Mouse (Mus musculus) MEL (cell line): ENCODE results near the gene Nars2. TPM values are rescaled to one million over a fixed set of nuclear protein-coding genes. Genes with fewer than 3 reads are reported as not detected.

Experiments
- DNase-seq: peaks from one replicate; pipeline ENCODE4 v3.0.0; 2011; ENCODE audit warnings: low read depth, low spot score
- H3K27ac ChIP-seq: 2 replicates; pipeline ENCODE4 v1.5.1; 2012; ENCODE audit warnings: low read depth, mild to moderate bottlenecking, control low read depth, low read length, moderate library complexity; ENCODE audit not compliant: control insufficient read depth
- H3K27me3 ChIP-seq, 2 experiments: fragments of 150-350 bp in 1 of 2; sonication (generic) in 1 of 2; 2 replicates each; pipeline ENCODE4 v1.6.1; 2012; ENCODE audit warnings: low read length in 2 of 2, mild to moderate bottlenecking in 2 of 2, improper control_type of control experiment in 1 of 2, moderate library complexity in 1 of 2; ENCODE audit not compliant: insufficient read depth in 2 of 2, control insufficient read depth in 1 of 2
- H3K36me3 ChIP-seq, 2 experiments: 2 replicates each; pipeline ENCODE4 v1.6.1; 2012 to 2014; ENCODE audit warnings: low read length in 2 of 2, improper control_type of control experiment in 1 of 2, inconsistent platforms in 1 of 2, mild to moderate bottlenecking in 1 of 2; ENCODE audit not compliant: insufficient read depth in 2 of 2, control insufficient read depth in 1 of 2
- H3K4me1 ChIP-seq, 2 experiments: fragments of 150-350 bp in 1 of 2; sonication (generic) in 1 of 2; 2 replicates each; pipeline ENCODE4 v1.6.1; 2012; ENCODE audit warnings: low read length in 2 of 2, improper control_type of control experiment in 1 of 2, mild to moderate bottlenecking in 1 of 2; ENCODE audit not compliant: insufficient read depth in 2 of 2, control insufficient read depth in 1 of 2
- H3K4me3 ChIP-seq, 2 experiments: fragments of 150-350 bp in 1 of 2; sonication (generic) in 1 of 2; 2 replicates each; pipeline ENCODE4 v1.5.1; 2012; ENCODE audit warnings: low read depth in 2 of 2, low read length in 2 of 2, mild to moderate bottlenecking in 2 of 2, moderate library complexity in 2 of 2, control low read depth in 1 of 2, improper control_type of control experiment in 1 of 2; ENCODE audit not compliant: control insufficient read depth in 1 of 2, insufficient read depth in 1 of 2
- H3K79me2 ChIP-seq: 2 replicates; pipeline ENCODE4 v1.6.1; 2012; ENCODE audit warnings: mild to moderate bottlenecking, low read length, moderate library complexity; ENCODE audit not compliant: control insufficient read depth, poor library complexity, insufficient read depth
- H3K9ac ChIP-seq: 2 replicates; pipeline ENCODE4 v1.6.1; 2012; ENCODE audit warnings: low read depth, mild to moderate bottlenecking, control low read depth, low read length, moderate library complexity; ENCODE audit not compliant: control insufficient read depth, poor library complexity, severe bottlenecking
- H3K9me3 ChIP-seq: fragments of 150-350 bp; sonication (generic); replicated peaks from 2 replicates; pipeline ENCODE4 v1.6.1; 2012; ENCODE audit warnings: mild to moderate bottlenecking, low read length, improper control_type of control experiment, moderate library complexity; ENCODE audit not compliant: insufficient read depth
- BHLHE40 ChIP-seq: IDR thresholded peaks from 2 replicates; pipeline ENCODE4 v1.6.1; 2012; ENCODE audit warnings: low read depth, mild to moderate bottlenecking, inconsistent platforms, low read length, improper control_type of control experiment, borderline replicate concordance
- CHD2 ChIP-seq: IDR thresholded peaks from 2 replicates; pipeline ENCODE4 v1.6.1; 2011; ENCODE audit warnings: low read length, improper control_type of control experiment
- CTCF ChIP-seq, 3 experiments: IDR thresholded peaks in 2 of 3; conservative IDR thresholded peaks in 1 of 3; 2 replicates each; pipeline ENCODE4 v1.5.1; 2011 to 2012; ENCODE audit warnings: low read length in 3 of 3, low read depth in 2 of 3, mild to moderate bottlenecking in 2 of 3, improper control_type of control experiment in 1 of 3, inconsistent platforms in 1 of 3, mixed read lengths in 1 of 3, moderate library complexity in 1 of 3; ENCODE audit not compliant: control insufficient read depth in 1 of 3, insufficient read depth in 1 of 3, poor library complexity in 1 of 3, severe bottlenecking in 1 of 3
- ELF1 ChIP-seq: IDR thresholded peaks from 2 replicates; pipeline ENCODE4 v1.6.1; 2014; ENCODE audit warnings: low read depth, mild to moderate bottlenecking, inconsistent platforms, low read length, improper control_type of control experiment, moderate library complexity
- EP300 ChIP-seq, 2 experiments: IDR thresholded peaks; 2 replicates each; pipeline ENCODE4 v1.6.1; 2011; ENCODE audit warnings: improper control_type of control experiment in 2 of 2, low read length in 2 of 2, low read depth in 1 of 2, mild to moderate bottlenecking in 1 of 2
- GABPA ChIP-seq: IDR thresholded peaks from 2 replicates; pipeline ENCODE4 v1.6.1; 2012; ENCODE audit warnings: low read depth, mild to moderate bottlenecking, inconsistent platforms, low read length, improper control_type of control experiment, moderate library complexity
- HCFC1 ChIP-seq: IDR thresholded peaks from 2 replicates; pipeline ENCODE4 v1.6.1; 2012; ENCODE audit warnings: low read depth, mild to moderate bottlenecking, inconsistent platforms, low read length, improper control_type of control experiment, moderate library complexity
- JUND ChIP-seq: IDR thresholded peaks from 2 replicates; pipeline ENCODE4 v1.6.1; 2011; ENCODE audit warnings: low read depth, mild to moderate bottlenecking, improper control_type of control experiment, low read length
- MAFK ChIP-seq: IDR thresholded peaks from 2 replicates; pipeline ENCODE4 v1.6.1; 2011; ENCODE audit warnings: low read depth, mild to moderate bottlenecking, low read length, improper control_type of control experiment, borderline replicate concordance
- MAZ ChIP-seq: IDR thresholded peaks from 2 replicates; pipeline ENCODE4 v1.6.1; 2012; ENCODE audit warnings: low read depth, mild to moderate bottlenecking, inconsistent platforms, low read length, improper control_type of control experiment
- MEF2A ChIP-seq: IDR thresholded peaks from 2 replicates; pipeline ENCODE4 v1.6.1; 2014; ENCODE audit warnings: low read depth, mild to moderate bottlenecking, inconsistent platforms, low read length, improper control_type of control experiment; ENCODE audit not compliant: poor library complexity, insufficient replicate concordance, severe bottlenecking; ENCODE audit errors: extremely low read depth
- MXI1 ChIP-seq: IDR thresholded peaks from 2 replicates; pipeline ENCODE4 v1.6.1; 2011; ENCODE audit warnings: mild to moderate bottlenecking, low read depth, low read length, improper control_type of control experiment
- MYB ChIP-seq: IDR thresholded peaks from 2 replicates; pipeline ENCODE4 v1.6.1; 2011; ENCODE audit warnings: mild to moderate bottlenecking, low read depth, low read length, improper control_type of control experiment
- MYC ChIP-seq: IDR thresholded peaks from 2 replicates; pipeline ENCODE4 v1.6.1; 2011; ENCODE audit warnings: low read depth, mild to moderate bottlenecking, low read length, improper control_type of control experiment, moderate library complexity
- NELFE ChIP-seq: IDR thresholded peaks from 2 replicates; pipeline ENCODE4 v1.6.1; 2011; ENCODE audit warnings: low read depth, low read length, improper control_type of control experiment
- POLR2A ChIP-seq, 2 experiments: IDR thresholded peaks; 2 replicates each; pipeline ENCODE4 v1.6.1; 2011 to 2012; ENCODE audit warnings: low read length in 2 of 2, mild to moderate bottlenecking in 2 of 2, control low read depth in 1 of 2, improper control_type of control experiment in 1 of 2, low read depth in 1 of 2, moderate library complexity in 1 of 2; ENCODE audit not compliant: control insufficient read depth in 1 of 2, insufficient read depth in 1 of 2, poor library complexity in 1 of 2
- POLR2AphosphoS2 ChIP-seq: IDR thresholded peaks from 2 replicates; pipeline ENCODE4 v1.6.1; 2011; ENCODE audit warnings: low read length, improper control_type of control experiment
- RAD21 ChIP-seq: IDR thresholded peaks from 2 replicates; pipeline ENCODE4 v1.6.1; 2011; ENCODE audit warnings: mild to moderate bottlenecking, low read depth, low read length, improper control_type of control experiment
- RCOR1 ChIP-seq: IDR thresholded peaks from 2 replicates; pipeline ENCODE4 v1.6.1; 2012; ENCODE audit warnings: low read depth, mild to moderate bottlenecking, inconsistent platforms, low read length, improper control_type of control experiment
- SIN3A ChIP-seq: IDR thresholded peaks from 2 replicates; pipeline ENCODE4 v1.6.1; 2012; ENCODE audit warnings: low read length, improper control_type of control experiment, inconsistent platforms
- SMC3 ChIP-seq: IDR thresholded peaks from 2 replicates; pipeline ENCODE4 v1.6.1; 2011; ENCODE audit warnings: low read depth, low read length, improper control_type of control experiment
- TAL1 ChIP-seq: IDR thresholded peaks from 2 replicates; pipeline ENCODE4 v1.6.1; 2012; ENCODE audit warnings: mild to moderate bottlenecking, inconsistent platforms, low read length, moderate library complexity, mixed read lengths
- TBP ChIP-seq: IDR thresholded peaks from 2 replicates; pipeline ENCODE4 v1.8.0; 2011; ENCODE audit warnings: low read depth, low read length, improper control_type of control experiment
- TCF12 ChIP-seq: IDR thresholded peaks from 2 replicates; pipeline ENCODE4 v1.6.1; 2014; ENCODE audit warnings: low read depth, mild to moderate bottlenecking, inconsistent platforms, low read length, improper control_type of control experiment, moderate library complexity
- UBTF ChIP-seq: IDR thresholded peaks from 2 replicates; pipeline ENCODE4 v1.6.1; 2012; ENCODE audit warnings: low read depth, mild to moderate bottlenecking, inconsistent platforms, low read length, improper control_type of control experiment, moderate library complexity, borderline replicate concordance; ENCODE audit not compliant: insufficient read depth
- USF1 ChIP-seq: IDR thresholded peaks from 2 replicates; pipeline ENCODE4 v1.6.1; 2014; ENCODE audit warnings: low read depth, mild to moderate bottlenecking, inconsistent platforms, low read length, improper control_type of control experiment, moderate library complexity
- ZC3H11A ChIP-seq: IDR thresholded peaks from 2 replicates; pipeline ENCODE4 v1.6.1; 2012; ENCODE audit warnings: low read depth, mild to moderate bottlenecking, inconsistent platforms, low read length, improper control_type of control experiment
- ZKSCAN1 ChIP-seq: IDR thresholded peaks from 2 replicates; pipeline ENCODE4 v1.6.1; 2012; ENCODE audit warnings: low read depth, mild to moderate bottlenecking, inconsistent platforms, low read length, improper control_type of control experiment, moderate library complexity
- ZMIZ1 ChIP-seq: IDR thresholded peaks from 2 replicates; pipeline ENCODE4 v1.6.1; 2012; ENCODE audit warnings: low read depth, mild to moderate bottlenecking, inconsistent platforms, low read length, improper control_type of control experiment, moderate library complexity
- ZNF384 ChIP-seq: IDR thresholded peaks from 2 replicates; pipeline ENCODE4 v1.6.1; 2012; ENCODE audit warnings: low read depth, mild to moderate bottlenecking, inconsistent platforms, low read length, improper control_type of control experiment
- polyA plus RNA-seq, 2 experiments: library from polyadenylated mRNA; stranded (reverse) in 1 of 2; unstranded in 1 of 2; fragments of >175 nt in 1 of 2; fragments of >200 nt in 1 of 2; gene quantifications; 2 replicates each; pipeline versions ENCODE4 v1.2.1 to v1.2.4; 2012; ENCODE audit warnings: low replicate concordance in 2 of 2, low read depth in 1 of 2; ENCODE audit not compliant: insufficient read length in 2 of 2, insufficient read depth in 1 of 2, missing spikeins in 1 of 2
- total RNA-seq: library from RNA; depleted of rRNA; stranded (reverse); fragments of 300-350 nt; gene quantifications from 2 replicates; pipeline ENCODE4 v1.2.3, GENCODE M21; 2012

Nars2 gene
- total and polyA plus RNA-seq, 3 experiments, result 14.7 to 22.9 TPM; not detected in 1

DNA sequence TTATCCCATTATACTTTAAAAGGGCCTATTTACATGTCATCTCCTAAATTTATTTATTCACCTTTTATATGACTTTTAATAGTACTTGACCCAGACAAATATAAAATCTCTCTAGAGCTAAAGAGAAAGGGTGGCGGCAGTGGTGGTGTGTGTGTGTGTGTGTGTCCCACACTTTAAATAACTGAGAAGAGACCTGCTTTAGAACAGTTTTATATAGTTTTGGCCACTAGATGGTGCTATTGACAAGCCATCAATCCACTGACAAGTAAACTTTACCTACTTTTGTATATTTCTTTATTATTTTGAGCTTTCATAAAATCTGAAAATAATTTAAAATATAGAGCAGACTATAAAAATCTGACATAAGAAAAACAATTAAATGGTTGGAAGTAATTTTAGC, 19.1 kb downstream of the Nars2 start:
- no peak overlapping the region for H3K9ac ChIP-seq
- H3K36me3 ChIP-seq, result peaks cover 2 to 18% of the 10 kb centered on the region in 2 experiments; a peak in 3 of 4 replicates
- H3K4me1 ChIP-seq, result peaks cover 14 to 16% of the 10 kb centered on the region in 2 experiments
- TF ChIP-seq MYB, result no peak
- no peak for TF ChIP-seq JUND
- TF ChIP-seq CHD2, result no peak
- TF ChIP-seq RAD21, result peak; percentile 88
- TF ChIP-seq MEF2A, result no peak
- no peak for TF ChIP-seq TBP
- no peak for TF ChIP-seq POLR2AphosphoS2
- peak; percentile 55 for TF ChIP-seq ZC3H11A
- TF ChIP-seq ELF1, result no peak
- TF ChIP-seq POLR2A (IDR thresholded peaks at IDR 0.05; ENCODE audit: control insufficient read depth in 1 of 2, insufficient read depth in 1 of 2, low read depth in 1 of 2, low read length in 2 of 2, poor library complexity in 1 of 2), result no peak
- no peak for TF ChIP-seq TAL1
- no peak for TF ChIP-seq GABPA
- TF ChIP-seq NELFE, result no peak
- TF ChIP-seq HCFC1, result no peak
- TF ChIP-seq CTCF (IDR thresholded peaks at IDR 0.05 in 2 of 3, conservative IDR thresholded peaks at IDR 0.05 in 1 of 3; ENCODE audit: control insufficient read depth in 1 of 3, insufficient read depth in 1 of 3, low read depth in 2 of 3, low read length in 3 of 3, poor library complexity in 1 of 3, severe bottlenecking in 1 of 3), result peak in 2 of 3 experiments; percentile 16 to 73; a peak in 4 of 6 replicates
- TF ChIP-seq ZKSCAN1, result no peak
- TF ChIP-seq MYC, result no peak
- TF ChIP-seq SMC3, result peak; percentile 62
- TF ChIP-seq UBTF, result no peak
- H3K79me2 ChIP-seq, result no peaks in the 10 kb centered on the region
- DNase-seq, result peak; percentile 84
- no peak overlapping the region for H3K27ac ChIP-seq
- no peak overlapping the region for H3K4me3 ChIP-seq
- no peaks in the 10 kb centered on the region for H3K9me3 ChIP-seq
- no peaks in the 10 kb centered on the region for H3K27me3 ChIP-seq

DNA sequence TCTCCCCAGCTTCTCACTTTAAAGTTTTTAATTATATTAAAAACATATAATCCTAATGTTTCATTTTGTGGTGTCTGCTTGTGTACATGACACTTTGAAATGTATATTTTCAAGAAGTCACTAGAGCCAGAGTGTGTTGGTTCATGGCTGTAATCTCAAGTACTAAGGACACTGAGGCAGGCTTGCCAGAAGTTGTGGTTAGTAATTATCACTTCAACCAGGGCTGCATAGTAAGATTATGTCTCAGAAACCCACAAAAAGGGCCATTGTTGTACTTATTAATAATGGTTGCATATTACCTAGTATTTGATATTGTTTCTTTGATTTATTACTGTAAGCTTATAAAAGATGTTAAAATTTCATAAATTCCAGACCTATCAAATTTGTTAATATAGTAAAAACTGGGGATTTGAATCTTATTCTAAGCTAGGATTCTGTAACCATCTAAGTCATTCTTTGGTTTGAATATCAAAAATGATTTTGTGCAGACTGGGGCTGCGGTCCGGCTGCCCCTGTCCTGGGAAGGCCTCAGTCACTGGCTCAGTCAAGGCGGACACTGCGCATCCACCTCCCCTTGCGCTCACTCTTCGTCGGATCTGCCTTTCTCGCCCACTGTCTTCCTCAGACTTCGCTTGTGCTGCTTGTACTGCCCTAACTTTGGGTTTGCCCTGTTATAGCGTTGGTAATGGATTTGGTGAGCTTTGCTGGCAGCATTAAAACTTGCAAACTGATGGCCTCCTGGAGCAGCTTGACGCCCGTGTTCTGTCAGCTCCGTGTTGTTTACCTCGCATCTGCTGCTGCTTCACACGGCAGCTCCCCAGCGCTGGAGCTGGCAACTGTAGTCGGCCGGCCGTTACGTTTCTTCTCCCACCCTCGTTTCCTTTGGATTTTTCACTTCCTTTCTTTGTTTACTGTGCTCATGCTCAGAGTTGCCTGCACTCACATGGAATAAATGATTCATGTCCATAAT, 20.0 kb downstream of the Nars2 start:
- peak; percentile 79 for DNase-seq
- H3K4me1 ChIP-seq, result peaks cover 14 to 16% of the 10 kb centered on the region in 2 experiments
- no peaks in the 10 kb centered on the region for H3K9me3 ChIP-seq
- peak overlapping the region; percentile 33 for H3K27ac ChIP-seq
- no peaks in the 10 kb centered on the region for H3K79me2 ChIP-seq
- no peaks in the 10 kb centered on the region for H3K27me3 ChIP-seq
- peaks cover 5 to 18% of the 10 kb centered on the region in 2 experiments; a peak in 3 of 4 replicates for H3K36me3 ChIP-seq
- no peak overlapping the region for H3K9ac ChIP-seq
- no peak overlapping the region for H3K4me3 ChIP-seq
- TF ChIP-seq TAL1 (peak; percentile 80), MAZ (no peak), USF1 (no peak), CHD2 (no peak), BHLHE40 (no peak), TCF12 (peak; percentile 92), SIN3A (peak; percentile 49; the same call in 1 of the 2 replicates), MAFK (peak; percentile 52; the same call in 1 of the 2 replicates), MYB (no peak), MEF2A (no peak), ZMIZ1 (no peak), ZNF384 (no peak), RCOR1 (peak; percentile 97), EP300 (IDR thresholded peaks at IDR 0.05; ENCODE audit: low read depth in 1 of 2, low read length in 2 of 2) (peak; percentile 91), JUND (no peak), MXI1 (peak; percentile 19; the same call in 1 of the 2 replicates)
